Mouse (Mus musculus) layer of hippocampus, postnatal 25 days (tissue): ENCODE measurements at regions not wholly inside any gene's neighbourhood (a gene's known extent, or its start where the extent isn't known, plus 50 kb on each side); places are given as distances from the start of the nearest gene placed in this dataset.
A peak's percentile ranks its signal among the peaks of the same experiment; 100 is the strongest.

Experiments used
- DNase-seq, 2 experiments: peaks; one replicate each; pipeline ENCODE4 v3.0.0; 2022; ENCODE audit warnings: mixed read lengths in 2 of 2, low spot score in 1 of 2; ENCODE audit errors: extremely low spot score in 1 of 2

GRCm38 (mm10) chr19:48090393-48090792 is 115.4 kb upstream of the Sorcs3 start:
- DNase-seq = peak; percentile 40 to 64

- DNase-seq = peak; percentile 19 to 21
These were observed 108.5 kb upstream of the Sorcs3 start for GRCm38 (mm10) chr19:48097363-48097762.

- DNase-seq = peak; percentile 35 to 43
These were observed 107.8 kb upstream of the Sorcs3 start for GRCm38 (mm10) chr19:48097942-48098596.

- DNase-seq = no peak
These were observed 104.8 kb upstream of the Sorcs3 start for GRCm38 (mm10) chr19:48100991-48101390.

- DNase-seq = no peak
These were observed 90.7 kb upstream of the Sorcs3 start for GRCm38 (mm10) chr19:48115155-48115554.

GRCm38 (mm10) chr19:48115728-48116127 is 90.1 kb upstream of the Sorcs3 start:
- no peak for DNase-seq

GRCm38 (mm10) chr19:48116689-48117088 is 89.1 kb upstream of the Sorcs3 start:
- DNase-seq = no peak

GRCm38 (mm10) chr19:48117646-48118045 is 88.2 kb upstream of the Sorcs3 start:
- no peak for DNase-seq

- no peak for DNase-seq
These were observed 83.5 kb upstream of the Sorcs3 start for GRCm38 (mm10) chr19:48122281-48122680.

GRCm38 (mm10) chr19:48123777-48124176 is 82.0 kb upstream of the Sorcs3 start:
- no peak for DNase-seq

GRCm38 (mm10) chr19:48125731-48126130 is 80.1 kb upstream of the Sorcs3 start:
- no peak for DNase-seq

GRCm38 (mm10) chr19:48128089-48128488 is 77.7 kb upstream of the Sorcs3 start:
- no peak for DNase-seq

GRCm38 (mm10) chr19:48136231-48136630 is 69.6 kb upstream of the Sorcs3 start:
- DNase-seq = no peak

GRCm38 (mm10) chr19:48144129-48144528 is 61.7 kb upstream of the Sorcs3 start:
- DNase-seq = peak; percentile 36 to 72
